Comparison of ENCODE assay signal across 7 mouse cellular contexts in genomic region chr2:76676401-76677226, GRCm38 (mm10). TPM values are rescaled to one million over a fixed set of nuclear protein-coding genes. Genes with fewer than 3 reads are reported as not detected.
DNase-seq lines count a peak whose midpoint lies in the region; ATAC-seq and TF ChIP-seq lines count a peak whose summit lies in the region.

No protein-coding gene starts in this region.

- ATAC-seq in liver, embryonic 13.5 days (ENCODE audit: low read depth), result no peak

- H3K27me3 ChIP-seq in testis, adult 2 months (ENCODE audit: control insufficient read depth, insufficient read depth, low read length), result no peaks in the 10 kb centered on the region
- no peaks in the 10 kb centered on the region for H3K27me3 ChIP-seq in forebrain, embryonic 10.5 days (ENCODE audit: poor library complexity, severe bottlenecking)
- H3K27me3 ChIP-seq in liver, embryonic 13.5 days, result no peaks in the 10 kb centered on the region

- no peaks in the 10 kb centered on the region for H3K9me3 ChIP-seq in forebrain, embryonic 10.5 days
- H3K9me3 ChIP-seq in liver, embryonic 13.5 days (replicated peaks), result no peaks in the 10 kb centered on the region

- peak overlapping the region; percentile 84 for H3K9ac ChIP-seq in liver, embryonic 13.5 days

- 77% methylated on average over 13 of the region's 13 CpGs for WGBS in forebrain, embryonic 10.5 days
- 67% methylated on average over 13 of the region's 13 CpGs for WGBS in liver, embryonic 13.5 days (ENCODE audit: insufficient replicate concordance)

- TF ChIP-seq POLR2A in testis, adult 2 months (IDR thresholded peaks at IDR 0.05; ENCODE audit: control insufficient read depth, low read depth, low read length), result no peak

- no peak for DNase-seq in testis, postnatal 14 days (ENCODE audit: low spot score)
- no peak for DNase-seq in forebrain, embryonic 10.5 days (ENCODE audit: extremely low spot score, low spot score)
- no peak for DNase-seq in liver, embryonic 13.5 days
- no peak for DNase-seq in right cerebral cortex, adult 18-20 months
- no peak for DNase-seq in left cerebral cortex, postnatal 25 days (ENCODE audit: low spot score in 2 of 2)
- no peak for DNase-seq in adrenal gland, postnatal 10 days

- no peak overlapping the region for H3K27ac ChIP-seq in testis, adult 2 months (ENCODE audit: control insufficient read depth, insufficient read depth, low read depth, low read length)
- peak overlapping the region; percentile 93 for H3K27ac ChIP-seq in forebrain, embryonic 10.5 days
- no peak overlapping the region for H3K27ac ChIP-seq in liver, embryonic 13.5 days

- H3K36me3 ChIP-seq in testis, adult 2 months (ENCODE audit: control insufficient read depth, insufficient read depth, low read length), result no peaks in the 10 kb centered on the region
- H3K36me3 ChIP-seq in forebrain, embryonic 10.5 days (replicated peaks), result peaks cover 33% of the 10 kb centered on the region
- peaks cover 19% of the 10 kb centered on the region for H3K36me3 ChIP-seq in liver, embryonic 13.5 days

- intact Hi-C loops in left cerebral cortex, postnatal 25 days (cut with DNase I), result no loop called here

- peak overlapping the region; percentile 93 for H3K4me3 ChIP-seq in testis, adult 2 months (ENCODE audit: control insufficient read depth, low read depth, low read length)
- peak overlapping the region; percentile 85 for H3K4me3 ChIP-seq in forebrain, embryonic 10.5 days
- peak overlapping the region; percentile 85 for H3K4me3 ChIP-seq in liver, embryonic 13.5 days (replicated peaks)

- H3K4me2 ChIP-seq in liver, embryonic 13.5 days, result peak overlapping the region; percentile 80

- no peak for TF ChIP-seq CTCF in testis, adult 2 months (IDR thresholded peaks at IDR 0.05; ENCODE audit: control insufficient read depth, insufficient read depth, insufficient replicate concordance, low read depth, low read length)

- peaks cover 11% of the 10 kb centered on the region for H3K4me1 ChIP-seq in testis, adult 2 months (ENCODE audit: control insufficient read depth, insufficient read depth, low read length)
- peaks cover 45% of the 10 kb centered on the region for H3K4me1 ChIP-seq in forebrain, embryonic 10.5 days
- H3K4me1 ChIP-seq in liver, embryonic 13.5 days (replicated peaks), result peaks cover 44% of the 10 kb centered on the region

RNA-seq across cellular contexts. Expression of gene Plekha3, which starts 1.5 kb away (rescaled TPM):
- polyA plus RNA-seq in testis, adult 2 months (2012; rRNA removed), result 16.6 and 20.2 TPM in 2 replicates
- polyA plus RNA-seq in forebrain, embryonic 10.5 days (2016; fragmentation: Nextera tagmentation; extraction: Ambion mirVana), result 5.6 and 6.2 TPM in 2 replicates
- polyA plus RNA-seq in liver, embryonic 13.5 days (2015; fragmentation: Nextera tagmentation; extraction: Ambion mirVana), result 3.8 and 4.2 TPM in 2 replicates
- 10 to 100 TPM; 37.1 to 38.3 TPM for total RNA-seq in left cerebral cortex, postnatal 25 days (2021)
- total RNA-seq in adrenal gland, postnatal 10 days (2021), result 10 to 100 TPM; 28.5 to 31.9 TPM

RNA-seq across cellular contexts. Expression of gene Fkbp7, which starts 3.7 kb away (rescaled TPM):
- polyA plus RNA-seq in testis, adult 2 months (2012; rRNA removed), result 16.3 and 19.2 TPM in 2 replicates
- 11.9 and 12.2 TPM in 2 replicates for polyA plus RNA-seq in forebrain, embryonic 10.5 days (2016; fragmentation: Nextera tagmentation; extraction: Ambion mirVana)
- polyA plus RNA-seq in liver, embryonic 13.5 days (2015; fragmentation: Nextera tagmentation; extraction: Ambion mirVana), result 6.4 and 7.1 TPM in 2 replicates
- total RNA-seq in left cerebral cortex, postnatal 25 days (2021), result 1 to 10 TPM; 4.4 to 5.6 TPM
- total RNA-seq in adrenal gland, postnatal 10 days (2021), result 10 to 100 TPM; 32.8 to 33.5 TPM

RNA-seq across cellular contexts. Expression of gene Pjvk, which starts 28.3 kb away (rescaled TPM):
- 0.17 and 0.52 TPM in 2 replicates for polyA plus RNA-seq in testis, adult 2 months (2012; rRNA removed)
- polyA plus RNA-seq in forebrain, embryonic 10.5 days (2016; fragmentation: Nextera tagmentation; extraction: Ambion mirVana), result 0.68 and 0.76 TPM in 2 replicates
- polyA plus RNA-seq in liver, embryonic 13.5 days (2015; fragmentation: Nextera tagmentation; extraction: Ambion mirVana), result not detected in 2 replicates
- total RNA-seq in left cerebral cortex, postnatal 25 days (2021), result under 1 TPM; 0.27 to 0.30 TPM
- total RNA-seq in adrenal gland, postnatal 10 days (2021), result 1 to 10 TPM in 1 of 2 experiments, under 1 TPM in 1; 0.51 to 1.2 TPM

RNA-seq across cellular contexts. Expression of gene Prkra, which starts 28.8 kb away (rescaled TPM):
- 17.2 and 21.1 TPM in 2 replicates for polyA plus RNA-seq in testis, adult 2 months (2012; rRNA removed)
- polyA plus RNA-seq in forebrain, embryonic 10.5 days (2016; fragmentation: Nextera tagmentation; extraction: Ambion mirVana), result 74.9 and 79.6 TPM in 2 replicates
- 9.6 and 11.5 TPM in 2 replicates for polyA plus RNA-seq in liver, embryonic 13.5 days (2015; fragmentation: Nextera tagmentation; extraction: Ambion mirVana)
- total RNA-seq in left cerebral cortex, postnatal 25 days (2021), result 10 to 100 TPM; 14.2 to 14.7 TPM
- 10 to 100 TPM; 26.3 to 30.8 TPM for total RNA-seq in adrenal gland, postnatal 10 days (2021)
